Mouse (Mus musculus): ENCODE data around the gene Map2k1.
"Not testable (repeated sequence)": the region's sequence is repeated elsewhere in the genome, so short reads cannot be mapped to it uniquely, and the experiment has no call there.

Map2k1 gene

GRCm38 (mm10) chr9:64253021-64253904 lies at the start of gene Map2k1:
TSS of gene Map2k1 (minus strand) at chr9:64253631.
- peak; percentile 99 to 100 for DNase-seq (ENCODE audit: low spot score in 2 of 2)

DNA sequence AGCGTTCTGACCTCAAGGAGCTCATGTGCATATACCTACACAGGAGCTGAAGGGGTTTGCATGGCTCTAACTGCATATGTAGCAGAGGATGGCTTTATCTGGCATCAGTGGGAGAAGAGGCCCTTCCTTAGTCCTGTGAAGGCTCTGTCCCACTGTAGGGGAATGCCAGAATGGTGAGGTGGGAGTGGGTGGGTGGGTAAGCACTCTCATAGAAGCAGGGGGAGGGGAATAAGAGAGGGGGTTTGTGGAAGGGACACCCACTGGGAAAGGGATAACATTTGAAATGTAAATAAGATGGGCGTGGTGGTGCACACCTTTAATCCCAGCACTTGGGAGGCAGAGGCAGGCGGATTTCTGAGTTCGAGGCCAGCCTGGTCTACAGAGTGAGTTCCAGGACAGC lies 49.7 kb upstream of the Map2k1 start:
- DNase-seq (ENCODE audit: low spot score in 2 of 2) = not testable (repeated sequence)

DNA sequence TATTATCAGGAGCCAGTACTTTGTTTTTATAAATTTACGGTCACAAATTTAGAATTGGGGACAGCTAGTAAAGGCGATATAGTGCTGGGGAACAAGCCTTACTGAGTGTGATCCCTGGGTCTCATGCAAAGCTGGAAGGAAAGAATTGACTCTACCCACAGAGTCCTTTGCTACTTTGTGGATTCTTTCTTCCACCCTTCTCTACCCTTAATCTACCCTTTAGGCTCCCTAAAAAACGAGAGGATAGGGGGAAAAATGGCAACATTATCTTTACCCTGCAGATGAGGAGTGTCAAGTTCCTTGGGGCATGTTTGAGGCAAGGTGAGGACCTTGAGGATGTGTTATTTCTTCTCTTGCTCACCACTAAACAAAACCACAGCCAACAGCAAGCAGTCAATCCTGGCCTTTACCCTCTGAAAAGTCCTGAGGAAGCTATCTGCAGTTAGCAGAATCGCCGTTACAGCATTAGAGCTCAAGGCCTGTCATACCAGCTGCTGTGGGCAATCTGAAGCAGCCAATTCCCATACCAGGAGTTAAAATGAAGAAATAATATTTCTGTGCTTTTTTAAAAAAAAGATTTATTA lies 29.1 kb upstream of the Map2k1 start:
- no peak for DNase-seq (ENCODE audit: low spot score in 2 of 2)

DNA sequence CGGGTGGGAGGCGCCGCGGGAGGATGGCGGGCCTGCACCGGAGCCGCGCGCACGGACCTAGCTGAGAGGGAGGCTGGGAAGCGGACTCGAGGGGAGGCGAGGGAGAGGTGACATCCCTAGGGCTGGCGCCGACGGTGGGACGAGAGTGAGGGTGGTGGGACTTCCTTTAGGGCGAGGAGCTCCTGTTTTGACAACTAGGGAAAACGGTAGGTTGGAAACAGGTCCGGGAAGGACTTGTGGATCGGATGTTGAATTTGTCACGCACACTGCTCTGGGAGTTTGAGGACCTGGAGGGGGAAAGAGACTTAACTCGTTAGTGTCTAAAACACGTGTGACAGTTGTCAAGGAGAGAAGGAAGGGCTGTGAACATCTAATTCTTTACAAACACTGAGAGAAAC lies 28.3 kb upstream of the Map2k1 start:
- DNase-seq (ENCODE audit: low spot score in 2 of 2) = no peak

DNA sequence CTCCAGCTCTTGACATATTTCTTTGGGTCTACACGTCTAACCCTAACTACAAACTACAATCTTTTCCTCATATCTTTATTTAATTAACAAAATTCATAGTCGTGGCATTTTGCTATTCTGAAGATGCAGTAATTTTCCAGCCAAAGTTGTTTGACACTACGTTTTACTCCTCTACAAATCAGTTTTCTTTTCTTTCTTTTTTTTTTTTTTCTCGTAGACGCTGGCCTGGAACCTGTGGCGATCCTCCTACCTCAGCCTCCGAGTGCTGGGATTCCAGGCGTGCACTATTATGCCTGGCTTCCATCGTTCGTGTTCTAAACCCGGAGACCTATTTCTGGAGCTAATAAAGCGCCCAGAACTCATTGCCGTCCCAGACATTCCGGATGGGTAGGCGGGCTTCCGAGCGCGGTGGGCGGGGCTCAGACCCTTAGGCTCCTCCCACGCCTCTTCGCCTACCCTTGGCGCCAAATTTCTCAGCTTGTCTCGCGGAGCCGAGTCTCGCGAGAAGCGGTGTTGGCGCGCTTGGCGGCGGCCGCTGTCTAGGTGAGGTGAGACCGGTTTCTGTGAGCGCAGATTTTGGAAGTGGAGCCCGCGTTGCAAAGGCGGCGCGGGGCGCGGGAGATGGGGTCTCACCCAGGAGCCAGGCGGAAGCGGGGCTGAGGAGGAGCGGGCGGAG lies 27.8 kb upstream of the Map2k1 start, which contains the start of gene Tipin:
Gene Tipin, plus strand, starts transcription at position 477 of the 676 bp plus-strand sequence.
- DNase-seq (ENCODE audit: low spot score in 2 of 2) = peak; percentile 97

GRCm38 (mm10) chr9:64278665-64279310 lies 25.4 kb upstream of the Map2k1 start:
- DNase-seq (ENCODE audit: low spot score in 2 of 2) = peak in 1 of 2 experiments; percentile 26

DNA sequence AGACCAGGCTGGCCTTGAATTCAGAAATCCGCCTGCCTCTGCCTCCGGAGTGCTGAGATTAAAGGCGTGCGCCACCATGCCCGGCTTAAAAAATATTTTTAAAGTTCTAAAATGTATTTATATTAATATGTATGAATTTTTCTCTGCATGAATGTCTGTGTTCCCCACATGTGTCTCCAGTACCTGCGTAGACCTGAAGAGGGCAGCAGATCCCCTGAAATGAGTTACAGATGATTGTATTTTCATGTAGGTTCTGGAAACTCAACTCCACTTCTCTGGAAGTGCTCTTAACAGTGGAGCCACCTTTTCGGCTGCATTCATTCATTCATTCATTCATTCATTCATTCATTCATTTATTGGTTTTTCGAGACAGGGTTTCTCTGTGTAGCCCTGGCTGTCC lies 24.3 kb upstream of the Map2k1 start:
- DNase-seq (ENCODE audit: low spot score in 2 of 2) = peak; percentile 77 to 88

DNA sequence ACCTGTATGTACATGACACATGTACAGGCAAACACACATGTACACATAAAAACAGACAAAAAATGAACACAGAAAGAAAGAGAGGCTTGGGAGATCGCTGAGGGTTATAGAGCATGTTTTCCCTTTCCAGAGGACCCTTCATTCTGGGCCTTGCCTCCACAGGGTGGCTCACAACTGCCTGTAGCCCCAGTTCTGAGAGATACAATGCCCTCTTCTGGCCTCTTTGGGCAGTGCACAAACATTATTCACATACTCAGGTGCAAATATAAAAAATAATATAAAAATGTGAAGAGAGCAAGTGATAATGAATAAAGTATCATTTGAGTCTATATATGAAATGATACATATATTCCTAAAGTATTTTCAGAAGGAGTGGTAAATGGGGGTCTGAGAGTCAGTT lies 21.5 kb upstream of the Map2k1 start:
- peak in 1 of 2 experiments; percentile 56 for DNase-seq (ENCODE audit: low spot score in 2 of 2)

- DNase-seq (ENCODE audit: low spot score in 2 of 2) = no peak
Observed at GRCm38 (mm10) chr9:64274291-64274690, 20.9 kb upstream of the Map2k1 start.

- no peak for DNase-seq (ENCODE audit: low spot score in 2 of 2)
Observed at GRCm38 (mm10) chr9:64273757-64274156, 20.3 kb upstream of the Map2k1 start.

GRCm38 (mm10) chr9:64272611-64273010 lies 19.2 kb upstream of the Map2k1 start:
- peak in 1 of 2 experiments; percentile 61 for DNase-seq (ENCODE audit: low spot score in 2 of 2)

- no peak for DNase-seq (ENCODE audit: low spot score in 2 of 2)
Observed at GRCm38 (mm10) chr9:64271249-64271648, 17.8 kb upstream of the Map2k1 start.

GRCm38 (mm10) chr9:64268836-64269235 lies 15.4 kb upstream of the Map2k1 start:
- not testable (repeated sequence) for DNase-seq (ENCODE audit: low spot score in 2 of 2)

GRCm38 (mm10) chr9:64268196-64268595 lies 14.8 kb upstream of the Map2k1 start:
- DNase-seq (ENCODE audit: low spot score in 2 of 2) = no peak

GRCm38 (mm10) chr9:64267231-64267630 lies 13.8 kb upstream of the Map2k1 start:
- DNase-seq (ENCODE audit: low spot score in 2 of 2) = no peak

- no peak for DNase-seq (ENCODE audit: low spot score in 2 of 2)
Observed at GRCm38 (mm10) chr9:64264813-64265212, 11.4 kb upstream of the Map2k1 start.

- DNase-seq (ENCODE audit: low spot score in 2 of 2) = no peak
Observed at GRCm38 (mm10) chr9:64261023-64261422, 7.6 kb upstream of the Map2k1 start.

DNA sequence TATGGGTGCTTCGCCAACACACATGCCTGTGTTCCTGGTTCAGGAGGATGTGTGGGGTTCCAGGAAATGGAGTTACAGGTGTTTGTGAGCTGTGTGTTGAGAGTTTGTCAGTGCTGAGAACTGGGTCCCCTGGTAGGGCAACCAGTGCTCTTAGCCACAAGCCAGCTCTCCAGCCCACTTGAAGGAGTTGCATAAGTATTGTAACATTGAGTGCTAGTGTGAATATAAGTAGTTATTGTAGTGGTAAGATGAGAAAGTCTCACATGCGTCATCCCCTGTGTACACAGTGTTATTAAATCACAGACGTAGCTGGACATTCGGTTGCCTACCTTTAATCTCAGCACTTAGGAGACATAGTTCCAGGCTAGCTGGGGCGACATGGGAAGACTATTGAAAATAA lies 6.5 kb upstream of the Map2k1 start:
- no peak for DNase-seq (ENCODE audit: low spot score in 2 of 2)

- no peak for DNase-seq (ENCODE audit: low spot score in 2 of 2)
Observed at GRCm38 (mm10) chr9:64256204-64256603, 2.8 kb upstream of the Map2k1 start.

DNA sequence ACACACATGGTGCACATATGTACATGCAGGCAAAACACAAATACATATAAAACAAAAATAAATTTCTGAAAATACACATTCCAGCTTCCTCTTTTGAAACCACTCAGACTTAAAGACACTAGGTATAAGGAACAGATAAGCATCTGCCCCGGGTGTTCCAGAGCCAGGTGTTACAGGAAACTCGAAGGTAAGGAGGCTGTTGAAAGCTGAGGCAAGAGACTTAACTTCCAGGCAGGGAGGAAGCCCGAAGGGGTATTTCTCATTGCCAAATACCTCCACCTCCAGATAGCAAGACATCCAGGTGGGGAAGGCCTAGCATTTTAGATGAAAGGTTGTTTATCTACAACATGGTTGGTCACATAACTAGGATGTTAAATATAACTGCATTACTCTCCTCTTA lies 2.0 kb upstream of the Map2k1 start:
- DNase-seq (ENCODE audit: low spot score in 2 of 2) = no peak

- DNase-seq (ENCODE audit: low spot score in 2 of 2) = peak; percentile 37 to 56
Observed at GRCm38 (mm10) chr9:64252591-64253020, 825 bp downstream of the Map2k1 start.

Data from spleen, postnatal 10 days (tissue).